Mouse (Mus musculus) megakaryocyte, embryonic 14.5 days (primary cell): ENCODE data around the gene Fam166a.

Source experiments
- FLI1 ChIP-seq: IDR thresholded peaks from 2 replicates; pipeline ENCODE4 v1.6.1; 2012; ENCODE audit warnings: low read length, inconsistent platforms, mixed read lengths
- GATA1 ChIP-seq: IDR thresholded peaks from 3 replicates; pipeline ENCODE4 v1.6.1; 2012; ENCODE audit warnings: mixed read lengths, low read length, inconsistent platforms, borderline replicate concordance

DNA sequence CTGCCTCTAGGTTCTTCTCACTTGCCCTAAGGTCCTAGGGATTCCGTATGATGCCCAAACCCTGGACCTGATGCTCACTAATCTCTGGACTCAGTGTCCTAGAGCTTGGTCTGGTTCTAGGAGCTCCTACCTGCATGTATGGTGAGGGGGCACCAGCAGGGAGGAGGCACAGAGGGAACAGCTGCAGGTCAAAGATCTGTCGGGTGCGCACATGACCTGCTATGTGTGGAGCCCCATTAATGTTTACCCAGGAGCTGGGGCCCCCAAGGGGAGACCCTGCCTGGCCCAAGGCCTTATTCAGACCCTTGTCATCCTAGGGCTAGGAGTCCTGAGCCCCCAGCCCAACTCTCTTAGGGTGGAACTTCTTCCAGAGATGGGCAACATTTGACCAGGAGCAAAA, 15.5 kb downstream of the Fam166a start, which contains the start of gene Slc34a3:
- no peak for TF ChIP-seq FLI1
- no peak for TF ChIP-seq GATA1
